Mouse (Mus musculus): Measurements from ENCODE around the gene Naaladl1. TPM values are rescaled to one million over a fixed set of nuclear protein-coding genes. Genes with fewer than 3 reads are reported as not detected.
A peak's percentile ranks its signal among the peaks of the same experiment; 100 is the strongest.
"Not testable (repeated sequence)": the region's sequence is repeated elsewhere in the genome, so short reads cannot be mapped to it uniquely, and the experiment has no call there.

Gene Naaladl1
- polyA plus RNA-seq, 1 experiment from 2014 or later, result not detected

DNA sequence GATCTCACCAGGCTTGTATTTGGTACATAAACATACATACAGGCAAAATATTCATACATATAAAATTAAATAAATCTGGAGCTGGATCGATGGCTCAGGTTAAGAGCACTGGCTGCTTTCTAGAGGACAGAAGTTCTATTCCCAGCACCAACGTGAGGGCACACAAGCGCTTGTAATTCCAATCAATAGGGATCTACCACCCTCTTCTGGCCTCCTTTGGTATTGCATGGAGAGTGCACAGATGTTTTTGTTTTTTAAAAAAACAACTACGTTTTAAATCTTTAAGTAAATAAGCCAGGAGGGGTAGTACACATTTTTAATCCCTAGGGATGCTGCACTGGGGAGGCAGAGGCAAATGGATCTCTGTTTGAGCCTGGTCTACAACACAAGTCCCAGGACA, 20.7 kb downstream of the Naaladl1 start:
- Histone ChIP-seq H3K27me3 (replicated peaks; ENCODE audit: insufficient read depth, low read length) (no peaks in the 10 kb centered on the region), H3K9me3 (ENCODE audit: low read length) (no peaks in the 10 kb centered on the region), H3K4me1 (ENCODE audit: insufficient read depth, low read depth, low read length) (no peaks in the 10 kb centered on the region), H3K9ac (replicated peaks; ENCODE audit: low read depth) (no peak overlapping the region), H3K4me2 (replicated peaks; ENCODE audit: low read depth, low read length) (no peak overlapping the region), H3K4me3 (ENCODE audit: low read depth, low read length) (no peak overlapping the region), H3K36me3 (ENCODE audit: insufficient read depth, low read length) (no peaks in the 10 kb centered on the region), H3K27ac (ENCODE audit: low read length) (no peak overlapping the region)
- 27% methylated on average over 4 of the region's 4 CpGs for WGBS
- no peak for ATAC-seq
- DNase-seq (ENCODE audit: low spot score), result peak; percentile 56
- TF ChIP-seq EP300 (IDR thresholded peaks at IDR 0.05), result peak; percentile 31; the same call in 1 of the 2 replicates
- peak; percentile 81 for TF ChIP-seq CTCF (IDR thresholded peaks at IDR 0.05)

DNA sequence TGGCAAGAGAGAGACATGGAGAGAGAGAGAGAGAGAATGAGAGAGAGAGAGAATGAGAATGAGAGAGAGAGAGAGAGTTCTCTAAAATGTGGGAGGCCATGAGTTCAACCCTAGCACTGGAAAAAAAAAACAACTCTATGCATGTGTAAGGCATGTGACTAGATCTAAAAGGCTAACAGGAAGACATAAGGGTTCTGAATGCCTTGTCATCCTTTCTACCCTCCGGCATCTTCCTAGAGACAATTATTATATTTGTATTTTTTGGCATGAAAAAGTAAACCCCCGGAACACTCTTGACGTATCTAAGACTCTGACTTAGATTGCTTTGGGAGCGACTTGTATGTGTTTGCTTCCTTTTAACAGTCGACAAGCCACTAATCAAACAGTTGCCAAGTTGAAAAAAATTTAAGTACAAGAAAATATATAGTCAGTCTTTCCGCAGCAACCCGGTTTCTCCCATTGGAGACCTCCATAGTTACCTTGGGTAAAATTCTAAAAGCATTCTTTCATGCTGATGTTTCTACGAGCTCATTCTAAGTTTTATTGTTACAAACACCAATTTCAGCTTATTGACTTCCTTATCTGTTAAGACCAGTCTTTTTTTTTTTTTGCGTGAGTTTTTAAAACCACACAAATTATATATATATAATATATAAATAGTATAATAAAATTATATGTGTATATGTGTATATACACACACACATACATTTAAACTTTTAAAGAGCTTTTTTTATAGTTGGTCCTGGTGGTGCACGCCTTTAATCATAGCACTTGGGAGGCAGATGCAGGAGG, 21.4 kb downstream of the Naaladl1 start:
- Histone ChIP-seq H3K9me3 (ENCODE audit: low read length) (no peaks in the 10 kb centered on the region), H3K9ac (replicated peaks; ENCODE audit: low read depth) (peak overlapping the region; percentile 37; the same call in 1 of the 2 replicates), H3K36me3 (ENCODE audit: insufficient read depth, low read length) (no peaks in the 10 kb centered on the region), H3K4me3 (ENCODE audit: low read depth, low read length) (peak overlapping the region; percentile 37), H3K27ac (ENCODE audit: low read length) (peak overlapping the region; percentile 86), H3K27me3 (replicated peaks; ENCODE audit: insufficient read depth, low read length) (no peaks in the 10 kb centered on the region), H3K4me1 (ENCODE audit: insufficient read depth, low read depth, low read length) (no peaks in the 10 kb centered on the region), H3K4me2 (replicated peaks; ENCODE audit: low read depth, low read length) (peak overlapping the region; percentile 54)
- ATAC-seq, result no peak
- TF ChIP-seq EP300 (IDR thresholded peaks at IDR 0.05), result no peak
- TF ChIP-seq CTCF (IDR thresholded peaks at IDR 0.05), result no peak
- 63% methylated on average over 10 of the region's 10 CpGs for WGBS
- DNase-seq (ENCODE audit: low spot score), result no peak

DNA sequence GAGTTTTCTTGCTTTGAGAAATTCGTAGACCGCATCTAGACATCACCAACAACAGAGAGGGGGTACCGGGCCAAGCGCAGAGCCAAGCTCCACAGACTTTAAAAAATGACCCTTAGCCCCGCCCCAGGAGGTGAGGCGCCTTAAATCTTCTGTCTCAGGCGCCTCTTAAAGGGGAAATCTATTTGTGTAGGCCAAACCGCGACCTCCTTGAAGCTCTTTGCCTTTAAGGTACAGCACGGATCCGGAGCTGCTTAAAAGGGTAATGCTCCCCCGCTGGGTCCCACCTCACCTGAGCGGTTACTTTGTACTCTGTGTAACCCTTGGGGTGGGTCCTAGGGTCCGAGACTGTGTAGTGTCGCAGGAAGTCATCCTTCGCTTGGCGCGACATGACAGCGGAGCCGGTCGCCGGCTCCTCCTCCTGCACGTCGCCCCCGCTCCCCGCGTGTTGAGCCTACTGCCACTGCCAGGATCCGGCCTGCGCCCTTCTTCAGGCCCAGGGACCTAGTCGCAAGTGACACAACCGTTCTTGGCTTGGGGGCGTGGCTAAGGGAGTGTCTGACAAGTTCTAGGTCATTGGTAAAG, 22.3 kb downstream of the Naaladl1 start, which contains the start of gene Snx15:
Gene Snx15 (minus strand): TSS at position 545 of the 582 bp plus-strand sequence.
- H3K9ac ChIP-seq (replicated peaks; ENCODE audit: low read depth), result peak within 1 kb of the TSS; percentile 37
- H3K4me3 ChIP-seq (ENCODE audit: low read depth, low read length), result peak within 1 kb of the TSS; percentile 37
- H3K4me1 ChIP-seq (ENCODE audit: insufficient read depth, low read depth, low read length), result no peaks in the 10 kb centered on the region
- H3K27me3 ChIP-seq (replicated peaks; ENCODE audit: insufficient read depth, low read length), result no peaks in the 10 kb centered on the region
- ATAC-seq, result peak; percentile 95
- no peak; the same call in 1 of the 2 replicates for TF ChIP-seq CTCF (IDR thresholded peaks at IDR 0.05)
- 0 out of 2 replicates have a peak, but pooled peaks have one; percentile 53 for TF ChIP-seq EP300 (IDR thresholded peaks at IDR 0.05)
- H3K9me3 ChIP-seq (ENCODE audit: low read length), result no peaks in the 10 kb centered on the region
- DNase-seq (ENCODE audit: low spot score), result peak; percentile 99
- WGBS, result under 1% methylated on average over 32 of the region's 32 CpGs
- peak within 1 kb of the TSS; percentile 86 for H3K27ac ChIP-seq (ENCODE audit: low read length)
- H3K36me3 ChIP-seq (ENCODE audit: insufficient read depth, low read length), result no peaks in the 10 kb centered on the region
- H3K4me2 ChIP-seq (replicated peaks; ENCODE audit: low read depth, low read length), result peak within 1 kb of the TSS; percentile 54

DNA sequence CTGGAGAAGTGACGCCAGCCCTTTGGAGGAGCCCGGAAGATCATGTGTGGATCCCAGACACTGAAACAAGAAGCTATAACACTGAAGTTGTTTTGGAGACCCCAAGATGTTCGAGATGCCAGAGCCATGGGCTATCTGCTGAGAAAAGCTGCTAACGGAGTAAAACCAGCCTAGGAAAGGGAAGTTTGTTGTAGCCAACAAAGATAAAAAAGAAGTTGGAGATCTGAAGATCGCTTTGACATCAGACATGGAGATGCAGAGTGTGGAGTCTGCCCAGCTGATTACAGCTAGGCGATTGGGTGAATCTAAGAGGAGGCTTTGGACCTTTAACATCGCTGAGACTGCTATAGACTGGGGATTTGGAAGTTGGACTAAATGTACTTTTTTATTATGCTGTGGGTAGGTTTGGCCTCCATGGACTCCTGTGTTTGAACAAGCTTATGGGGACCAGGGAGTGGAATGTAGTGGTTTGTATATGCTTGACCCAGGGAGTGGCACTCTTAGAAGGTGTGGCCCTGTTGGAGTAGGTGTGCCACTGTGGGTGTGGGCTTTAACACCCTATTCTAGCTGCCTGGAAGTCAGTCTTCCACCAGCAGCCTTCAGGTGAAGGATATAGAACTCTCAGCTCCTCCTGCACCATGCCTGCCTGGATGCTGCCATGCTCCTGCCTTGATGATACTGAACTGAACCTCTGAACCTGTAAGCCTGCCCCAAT, 25.0 kb downstream of the Naaladl1 start:
- peak; percentile 58 for DNase-seq (ENCODE audit: low spot score)
- not testable (repeated sequence) for H3K4me1 ChIP-seq (ENCODE audit: insufficient read depth, low read depth, low read length); H3K36me3 ChIP-seq (ENCODE audit: insufficient read depth, low read length); H3K27ac ChIP-seq (ENCODE audit: low read length); H3K27me3 ChIP-seq (replicated peaks; ENCODE audit: insufficient read depth, low read length); H3K9ac ChIP-seq (replicated peaks; ENCODE audit: low read depth); H3K4me2 ChIP-seq (replicated peaks; ENCODE audit: low read depth, low read length); H3K9me3 ChIP-seq (ENCODE audit: low read length); H3K4me3 ChIP-seq (ENCODE audit: low read depth, low read length)
- peak; percentile 27 for ATAC-seq
- WGBS, result 64% methylated on average over 7 of the region's 7 CpGs
- TF ChIP-seq EP300 (IDR thresholded peaks at IDR 0.05), result peak; percentile 39

DNA sequence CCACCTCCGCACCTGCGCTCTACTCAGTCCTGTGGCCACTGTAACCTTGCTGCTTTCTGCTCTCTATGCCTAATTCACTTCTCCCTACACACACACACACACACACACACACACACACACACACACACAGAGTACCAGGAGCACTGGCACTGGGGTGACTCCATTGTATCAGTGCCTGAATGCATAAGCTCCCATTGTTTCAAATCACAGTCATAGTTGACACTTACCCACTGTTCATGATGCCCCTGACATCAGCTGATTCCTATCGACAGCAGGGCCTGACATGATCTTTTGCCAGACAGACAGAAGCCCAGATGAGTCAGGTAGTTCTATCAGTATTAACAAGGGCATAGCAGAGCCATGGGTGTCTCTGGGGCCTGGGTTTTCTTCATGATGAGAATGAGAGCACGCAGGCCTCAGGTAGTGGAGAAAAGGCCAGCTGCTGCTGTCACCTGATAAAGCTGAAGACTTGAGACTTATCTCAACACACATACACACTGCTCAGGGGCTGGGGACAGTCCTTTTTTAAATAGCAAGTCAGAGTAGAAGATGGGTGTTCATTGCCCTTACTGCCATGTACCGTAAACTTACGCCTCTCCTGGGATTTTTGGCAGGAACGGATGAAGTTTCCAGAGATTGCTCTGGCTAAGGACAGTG, 26.7 kb downstream of the Naaladl1 start:
- Histone ChIP-seq H3K4me2 (replicated peaks; ENCODE audit: low read depth, low read length) (no peak overlapping the region), H3K9ac (replicated peaks; ENCODE audit: low read depth) (no peak overlapping the region), H3K9me3 (ENCODE audit: low read length) (no peaks in the 10 kb centered on the region), H3K36me3 (ENCODE audit: insufficient read depth, low read length) (no peaks in the 10 kb centered on the region), H3K4me1 (ENCODE audit: insufficient read depth, low read depth, low read length) (no peaks in the 10 kb centered on the region), H3K27ac (ENCODE audit: low read length) (peak overlapping the region; percentile 26; the same call in 1 of the 2 replicates), H3K4me3 (ENCODE audit: low read depth, low read length) (no peak overlapping the region), H3K27me3 (replicated peaks; ENCODE audit: insufficient read depth, low read length) (no peaks in the 10 kb centered on the region)
- ATAC-seq, result no peak
- 79% methylated on average over 7 of the region's 7 CpGs for WGBS
- TF ChIP-seq EP300 (IDR thresholded peaks at IDR 0.05) (no peak), CTCF (IDR thresholded peaks at IDR 0.05) (no peak)
- no peak for DNase-seq (ENCODE audit: low spot score)

DNA sequence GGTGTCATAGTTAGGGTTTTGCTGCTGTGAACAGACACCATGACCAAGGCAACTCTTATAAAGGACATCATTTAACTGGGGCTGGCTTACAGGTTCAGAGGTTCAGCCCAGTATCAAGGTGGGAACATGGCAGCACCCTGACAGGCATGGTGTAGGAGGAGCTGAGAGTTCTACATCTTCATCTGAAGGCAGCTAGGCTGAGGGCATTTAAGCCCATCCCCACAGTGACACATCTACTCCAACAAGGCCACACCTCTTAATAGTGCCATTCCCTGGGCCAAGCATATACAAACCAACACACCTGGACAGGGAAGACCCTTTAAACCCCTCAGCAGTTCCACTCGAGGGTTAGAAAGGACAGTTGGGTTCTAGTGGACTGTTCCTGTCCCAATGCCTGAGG, 27.6 kb downstream of the Naaladl1 start:
- ATAC-seq; H3K9ac ChIP-seq (replicated peaks; ENCODE audit: low read depth); H3K4me1 ChIP-seq (ENCODE audit: insufficient read depth, low read depth, low read length); H3K27me3 ChIP-seq (replicated peaks; ENCODE audit: insufficient read depth, low read length); H3K4me3 ChIP-seq (ENCODE audit: low read depth, low read length); H3K9me3 ChIP-seq (ENCODE audit: low read length); H3K4me2 ChIP-seq (replicated peaks; ENCODE audit: low read depth, low read length); DNase-seq (ENCODE audit: low spot score); H3K36me3 ChIP-seq (ENCODE audit: insufficient read depth, low read length); H3K27ac ChIP-seq (ENCODE audit: low read length): not testable (repeated sequence)
- WGBS, result 29% methylated on average over 1 of the region's 1 CpGs
